Mouse (Mus musculus) kidney, embryonic 16.5 days (tissue): ENCODE measurements at regions not wholly inside any gene's neighbourhood (a gene's known extent, or its start where the extent isn't known, plus 50 kb on each side); places are given as distances from the start of the nearest gene placed in this dataset.

Source experiments
- ATAC-seq: fragments of 200-750 bp; cut with Nextera tagmentation; 2 replicates; pipeline ENCODE4 v1.8.0; 2017; ENCODE audit warnings: moderate TSS enrichment; ENCODE audit not compliant: low FRiP score, low TSS enrichment
- H3K27ac ChIP-seq: fragments of 300-500 bp; sonication (generic); 2 replicates; pipeline ENCODE4 v1.5.1; 2014; ENCODE audit warnings: low read length
- H3K27me3 ChIP-seq: fragments of 300-500 bp; sonication (generic); 2 replicates; pipeline ENCODE4 v1.6.1; 2014; ENCODE audit warnings: low read length, control low read depth, mixed read lengths; ENCODE audit not compliant: insufficient read depth
- H3K36me3 ChIP-seq: fragments of 300-500 bp; sonication (generic); 2 replicates; pipeline ENCODE4 v1.6.1; 2014; ENCODE audit warnings: low read length, control low read depth, mixed read lengths; ENCODE audit not compliant: insufficient read depth
- H3K4me1 ChIP-seq: fragments of 300-500 bp; sonication (generic); 2 replicates; pipeline ENCODE4 v1.6.1; 2014; ENCODE audit warnings: low read length, control low read depth, mixed read lengths; ENCODE audit not compliant: insufficient read depth
- H3K4me2 ChIP-seq: fragments of 300-500 bp; sonication (generic); replicated peaks from 2 replicates; pipeline ENCODE4 v1.6.1; 2014; ENCODE audit warnings: low read depth, low read length
- H3K4me3 ChIP-seq: fragments of 300-500 bp; sonication (generic); 2 replicates; pipeline ENCODE4 v1.5.1; 2014; ENCODE audit warnings: mild to moderate bottlenecking, low read length
- H3K9ac ChIP-seq: fragments of 300-500 bp; sonication (generic); replicated peaks from 2 replicates; pipeline ENCODE4 v1.6.1; 2014; ENCODE audit warnings: low read length
- H3K9me3 ChIP-seq: fragments of 300-500 bp; sonication (generic); 2 replicates; pipeline ENCODE4 v1.6.1; 2016; ENCODE audit warnings: low read length, control low read depth
- WGBS: fragments of 180-500 bp; shearing (Covaris S2); extraction: QIAGEN DNeasy Blood & Tissue Kit; methylation state at CpG from one replicate; pipeline ENCODE4 v1.1.7; 2014; 5-methylcytosine and 5-hydroxymethylcytosine counted together

GRCm38 (mm10) chr8:75353786-75354185 lies 52.6 kb downstream of the Gm10358 start:
- no peak overlapping the region for H3K4me2 ChIP-seq
- no peak for ATAC-seq
- no peaks in the 10 kb centered on the region for H3K4me1 ChIP-seq
- WGBS = 61% methylated on average over 1 of the region's 1 CpGs
- no peak overlapping the region for H3K4me3 ChIP-seq
- H3K36me3 ChIP-seq = no peaks in the 10 kb centered on the region
- H3K9me3 ChIP-seq = no peaks in the 10 kb centered on the region
- no peak overlapping the region for H3K27ac ChIP-seq
- H3K27me3 ChIP-seq = no peaks in the 10 kb centered on the region
- H3K9ac ChIP-seq = no peak overlapping the region

DNA sequence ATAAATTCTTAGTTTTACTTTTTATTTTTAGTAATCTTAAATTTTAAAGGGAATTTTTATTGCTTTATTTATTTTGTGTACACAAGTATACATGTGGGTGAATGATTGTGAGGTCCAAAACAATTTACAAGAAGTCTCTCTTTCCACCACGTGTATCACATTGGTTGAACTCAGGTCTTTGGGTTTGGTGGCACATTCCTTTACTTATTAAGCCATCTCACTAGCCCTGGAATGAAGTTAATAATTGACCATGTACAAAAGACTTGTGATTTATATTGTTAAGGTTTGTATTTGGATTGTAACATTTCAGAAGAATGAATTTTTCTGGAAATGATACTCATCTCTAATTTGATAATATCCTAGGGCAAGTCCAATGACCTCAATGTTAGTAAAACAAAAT lies 56.2 kb downstream of the Gm10358 start:
- Histone ChIP-seq H3K4me2 (no peak overlapping the region), H3K27ac (no peak overlapping the region), H3K4me3 (no peak overlapping the region), H3K36me3 (no peaks in the 10 kb centered on the region), H3K27me3 (no peaks in the 10 kb centered on the region), H3K4me1 (no peaks in the 10 kb centered on the region), H3K9ac (no peak overlapping the region), H3K9me3 (no peaks in the 10 kb centered on the region)
- WGBS = 47% methylated on average over 1 of the region's 1 CpGs
- ATAC-seq = no peak

GRCm38 (mm10) chr8:75348047-75348446 lies 58.3 kb downstream of the Gm10358 start:
- WGBS = 43% methylated on average over 1 of the region's 1 CpGs

GRCm38 (mm10) chr8:75320614-75321013 lies 85.8 kb downstream of the Gm10358 start:
- 83% methylated on average over 1 of the region's 1 CpGs for WGBS
- Histone ChIP-seq H3K4me2 (no peak overlapping the region), H3K27me3 (no peaks in the 10 kb centered on the region), H3K4me1 (no peaks in the 10 kb centered on the region), H3K36me3 (no peaks in the 10 kb centered on the region), H3K27ac (no peak overlapping the region), H3K9me3 (no peaks in the 10 kb centered on the region), H3K9ac (no peak overlapping the region), H3K4me3 (no peak overlapping the region)
- no peak for ATAC-seq

More at GRCm38 (mm10) chr8:75348047-75348446, 58.3 kb downstream of the Gm10358 start:
- no peak for ATAC-seq
- Histone ChIP-seq H3K27me3 (no peaks in the 10 kb centered on the region), H3K9me3 (no peaks in the 10 kb centered on the region), H3K27ac (no peak overlapping the region), H3K4me2 (no peak overlapping the region), H3K36me3 (no peaks in the 10 kb centered on the region), H3K4me1 (no peaks in the 10 kb centered on the region), H3K9ac (no peak overlapping the region), H3K4me3 (no peak overlapping the region)

GRCm38 (mm10) chr8:75318526-75318925 lies 87.9 kb downstream of the Gm10358 start:
- Histone ChIP-seq H3K4me3 (no peak overlapping the region), H3K9me3 (no peaks in the 10 kb centered on the region), H3K4me2 (no peak overlapping the region), H3K36me3 (no peaks in the 10 kb centered on the region), H3K27ac (no peak overlapping the region), H3K4me1 (no peaks in the 10 kb centered on the region), H3K27me3 (no peaks in the 10 kb centered on the region), H3K9ac (no peak overlapping the region)
- WGBS = 20% methylated on average over 4 of the region's 4 CpGs
- no peak for ATAC-seq

GRCm38 (mm10) chr8:75315886-75316285 lies 90.5 kb downstream of the Gm10358 start:
- Histone ChIP-seq H3K4me3 (no peak overlapping the region), H3K9ac (no peak overlapping the region), H3K36me3 (no peaks in the 10 kb centered on the region), H3K4me2 (no peak overlapping the region), H3K9me3 (no peaks in the 10 kb centered on the region), H3K27ac (no peak overlapping the region), H3K27me3 (no peaks in the 10 kb centered on the region), H3K4me1 (no peaks in the 10 kb centered on the region)
- peak; percentile 42; the same call in 1 of the 2 replicates for ATAC-seq
- 11% methylated on average over 3 of the region's 3 CpGs for WGBS

- Histone ChIP-seq H3K36me3 (no peaks in the 10 kb centered on the region), H3K4me1 (no peaks in the 10 kb centered on the region), H3K27me3 (no peaks in the 10 kb centered on the region), H3K27ac (no peak overlapping the region), H3K4me2 (no peak overlapping the region), H3K9me3 (no peaks in the 10 kb centered on the region), H3K4me3 (no peak overlapping the region), H3K9ac (no peak overlapping the region)
- no peak for ATAC-seq
- 70% methylated on average over 2 of the region's 2 CpGs for WGBS
These were observed 95.7 kb downstream of the Rasd2 start for GRCm38 (mm10) chr8:75309463-75309862.

GRCm38 (mm10) chr8:75291921-75292320 lies 78.2 kb downstream of the Rasd2 start:
- no peak for ATAC-seq

DNA sequence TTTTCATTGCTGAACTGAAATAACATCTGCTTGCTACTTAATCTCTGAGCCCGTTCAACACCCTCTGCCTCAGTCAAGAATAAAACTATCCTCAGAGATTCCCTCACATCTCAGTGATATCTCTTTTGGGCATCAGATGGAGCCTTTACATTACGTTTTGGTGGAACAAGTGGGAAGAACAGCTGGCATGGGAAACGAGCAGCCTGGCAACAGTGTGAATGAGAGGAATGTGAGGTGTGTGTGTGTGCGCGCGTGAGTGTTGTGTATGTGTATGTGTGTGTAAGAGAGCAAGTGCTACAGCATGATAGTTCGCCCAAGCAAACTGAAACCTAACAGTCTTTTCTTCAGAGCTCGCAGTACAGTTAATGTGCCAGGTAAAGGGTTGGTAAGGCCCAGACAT lies 76.2 kb downstream of the Rasd2 start:
- no peak overlapping the region for H3K4me3 ChIP-seq
- H3K9me3 ChIP-seq = no peaks in the 10 kb centered on the region
- H3K27me3 ChIP-seq = no peaks in the 10 kb centered on the region
- no peaks in the 10 kb centered on the region for H3K36me3 ChIP-seq
- 84% methylated on average over 8 of the region's 8 CpGs for WGBS
- H3K9ac ChIP-seq = no peak overlapping the region
- no peaks in the 10 kb centered on the region for H3K4me1 ChIP-seq
- no peak for ATAC-seq
- H3K4me2 ChIP-seq = no peak overlapping the region
- no peak overlapping the region for H3K27ac ChIP-seq

More at GRCm38 (mm10) chr8:75291921-75292320, 78.2 kb downstream of the Rasd2 start:
- Histone ChIP-seq H3K9me3 (no peaks in the 10 kb centered on the region), H3K4me2 (no peak overlapping the region), H3K4me1 (no peaks in the 10 kb centered on the region), H3K36me3 (no peaks in the 10 kb centered on the region), H3K27me3 (no peaks in the 10 kb centered on the region), H3K27ac (no peak overlapping the region), H3K4me3 (no peak overlapping the region), H3K9ac (no peak overlapping the region)
- 80% methylated on average over 3 of the region's 3 CpGs for WGBS
